Mouse (Mus musculus): ENCODE results near the gene Tepsin.

- TF ChIP-seq GATA1 (IDR thresholded peaks at IDR 0.05; ENCODE audit: borderline replicate concordance, low read length) (no peak), FLI1 (IDR thresholded peaks at IDR 0.05; ENCODE audit: low read length) (no peak)
Observed at GRCm38 (mm10) chr11:120053846-120054245, 44.7 kb downstream of the Tepsin start.
